ENCODE assay signal across 24 mouse cellular contexts in genomic region chr9:123861929-123862328, GRCm38 (mm10). TPM values are rescaled to one million over a fixed set of nuclear protein-coding genes. Genes with fewer than 3 reads are reported as not detected.
"Had no signal": no experiment of that assay in that cellular context is flagged by ENCODE, and none has a peak within 500 bp of the region (broad histone marks: within the 10 kb centered on the region; RNA-seq: fewer than 3 reads in every experiment).

Xcr1 (minus strand) TSS chr9:123862029.

- H3K36me3 ChIP-seq: lung, embryonic 15.5 days had no signal

- H3K27me3 ChIP-seq: lung, embryonic 15.5 days had no signal

- H3K4me1 ChIP-seq: lung, embryonic 15.5 days had no signal

- DNase-seq: kidney, adult 2 months; kidney, postnatal 36 days; layer of hippocampus, postnatal 36 days; lung, adult 18-20 months; lung, postnatal 10 days; lung, postnatal 36 days; midbrain, embryonic 14.5 days; right cerebral cortex, postnatal 4 days; thymus, adult 18-20 months; thymus, postnatal 36 days had no signal

- H3K27ac ChIP-seq: kidney, postnatal 0 days; left cerebral cortex, adult 2 months; liver, embryonic 14.5 days; lung, embryonic 15.5 days had no signal

- H3K4me3 ChIP-seq: left cerebral cortex, adult 2 months; lung, embryonic 15.5 days had no signal

RNA-seq across cellular contexts. Expression of gene Xcr1, which starts in this region (rescaled TPM):
- total RNA-seq: layer of hippocampus, adult 8-10 months; layer of hippocampus, postnatal 10 days; layer of hippocampus, postnatal 36 days; left cerebral cortex, adult 2 months; left cerebral cortex, postnatal 10 days; left cerebral cortex, postnatal 36 days; midbrain, postnatal 0 days had no signal
- polyA plus RNA-seq: kidney, embryonic 14.5 days; limb, embryonic 14.5 days; lung, embryonic 15.5 days; midbrain, embryonic 11.5 days; neural tube, embryonic 11.5 days; stomach, embryonic 16.5 days had no signal
